ENCODE assay signal across 8 mouse cellular contexts in genomic region chr12:76837844-76838650, GRCm38 (mm10). TPM values are rescaled to one million over a fixed set of nuclear protein-coding genes. Genes with fewer than 3 reads are reported as not detected.
A peak's percentile ranks its signal among the peaks of the same experiment; 100 is the strongest.
DNase-seq lines count a peak whose midpoint lies in the region; ATAC-seq and TF ChIP-seq lines count a peak whose summit lies in the region.

No protein-coding gene starts in this region.

- H3K4me3 ChIP-seq in heart, embryonic 13.5 days = peak overlapping the region; percentile 85
- H3K4me3 ChIP-seq in G1E (ENCODE audit: low read depth, low read length) = peak overlapping the region; percentile 74
- peak overlapping the region; percentile 72 for H3K4me3 ChIP-seq in hindbrain, embryonic 10.5 days
- peak overlapping the region; percentile 73 for H3K4me3 ChIP-seq in midbrain, embryonic 10.5 days

- no peaks in the 10 kb centered on the region for H3K9me3 ChIP-seq in heart, embryonic 13.5 days
- no peaks in the 10 kb centered on the region for H3K9me3 ChIP-seq in G1E (replicated peaks)
- H3K9me3 ChIP-seq in hindbrain, embryonic 10.5 days = no peaks in the 10 kb centered on the region
- no peaks in the 10 kb centered on the region for H3K9me3 ChIP-seq in midbrain, embryonic 10.5 days (replicated peaks)

- H3K4me1 ChIP-seq in heart, embryonic 13.5 days = peaks cover 13% of the 10 kb centered on the region
- H3K4me1 ChIP-seq in G1E (ENCODE audit: insufficient read depth, low read depth, low read length) = peaks cover 20% of the 10 kb centered on the region
- peaks cover 10% of the 10 kb centered on the region for H3K4me1 ChIP-seq in hindbrain, embryonic 10.5 days (replicated peaks)
- H3K4me1 ChIP-seq in midbrain, embryonic 10.5 days = peaks cover 10% of the 10 kb centered on the region

- peaks cover 11% of the 10 kb centered on the region; the same call in 1 of the 2 replicates for H3K27me3 ChIP-seq in heart, embryonic 13.5 days (replicated peaks)
- peaks cover 16% of the 10 kb centered on the region for H3K27me3 ChIP-seq in G1E (ENCODE audit: insufficient read depth, low read length)
- no peaks in the 10 kb centered on the region; the same call in 1 of the 2 replicates for H3K27me3 ChIP-seq in hindbrain, embryonic 10.5 days (ENCODE audit: insufficient read depth, poor library complexity, severe bottlenecking)
- no peaks in the 10 kb centered on the region for H3K27me3 ChIP-seq in midbrain, embryonic 10.5 days (ENCODE audit: low read depth, poor library complexity, severe bottlenecking)

- no peak for ATAC-seq in heart, embryonic 13.5 days (ENCODE audit: extremely low read depth, insufficient number of reproducible peaks, low FRiP score, low TSS enrichment)
- no peak for ATAC-seq in G1E (ENCODE audit: extremely low read depth, insufficient number of reproducible peaks, low FRiP score, poor library complexity, severe bottlenecking)

- peak overlapping the region; percentile 72; the same call in 1 of the 2 replicates for H3K27ac ChIP-seq in heart, embryonic 13.5 days (replicated peaks)
- peak overlapping the region; percentile 90 for H3K27ac ChIP-seq in hindbrain, embryonic 10.5 days
- H3K27ac ChIP-seq in midbrain, embryonic 10.5 days (replicated peaks) = peak overlapping the region; percentile 87

- H3K36me3 ChIP-seq in heart, embryonic 13.5 days = peaks cover 5% of the 10 kb centered on the region
- peaks cover 33% of the 10 kb centered on the region for H3K36me3 ChIP-seq in G1E (replicated peaks)
- H3K36me3 ChIP-seq in hindbrain, embryonic 10.5 days = peaks cover 3% of the 10 kb centered on the region; the same call in 1 of the 2 replicates
- 0 out of 2 replicates have a peak, but pooled peaks cover 2% of the 10 kb centered on the region for H3K36me3 ChIP-seq in midbrain, embryonic 10.5 days

- peak overlapping the region; percentile 84 for H3K4me2 ChIP-seq in heart, embryonic 13.5 days

- no peak for DNase-seq in heart, adult 18-20 months
- DNase-seq in G1E (ENCODE audit: low spot score) = peak; percentile 30
- no peak for DNase-seq in hindbrain, embryonic 10.5 days (ENCODE audit: low spot score)
- no peak for DNase-seq in midbrain, embryonic 10.5 days (ENCODE audit: low spot score)
- DNase-seq in thymus, postnatal 14 days = no peak
- no peak for DNase-seq in frontal cortex, postnatal 14 days (ENCODE audit: low spot score in 2 of 2)
- no peak for DNase-seq in thymus, postnatal 25 days

- H3K9ac ChIP-seq in heart, embryonic 13.5 days = peak overlapping the region; percentile 91

- 10% methylated on average over 21 of the region's 21 CpGs for WGBS in heart, embryonic 13.5 days
- 15% methylated on average over 21 of the region's 21 CpGs for WGBS in hindbrain, embryonic 10.5 days
- 14% methylated on average over 21 of the region's 21 CpGs for WGBS in midbrain, embryonic 10.5 days

- no peak for TF ChIP-seq CTCF in G1E (IDR thresholded peaks at IDR 0.05; ENCODE audit: low read depth, low read length)

RNA-seq across cellular contexts. Expression of gene Rab15, which starts 15.3 kb away (rescaled TPM):
- 3.8 and 4.1 TPM in 2 replicates for polyA plus RNA-seq in heart, embryonic 13.5 days (2015; fragmentation: Nextera tagmentation; extraction: Ambion mirVana)
- under 1 TPM; 0.42 to 0.62 TPM for total RNA-seq in heart, adult 18-20 months (2021)
- total RNA-seq in G1E (2014; fragmentation: Nextera tagmentation) (not detected in 2 replicates), G1E (2017) (0.17 and 0.44 TPM in 2 replicates)
- not detected in 2 replicates for polyA plus RNA-seq in G1E (2012)
- polyA plus RNA-seq in hindbrain, embryonic 10.5 days (2016; fragmentation: Nextera tagmentation; extraction: Ambion mirVana) = 21.3 and 23.8 TPM in 2 replicates
- polyA plus RNA-seq in midbrain, embryonic 10.5 days (2016; fragmentation: Nextera tagmentation; extraction: Ambion mirVana) = 14.5 and 14.6 TPM in 2 replicates

RNA-seq across cellular contexts. Expression of gene Gpx2, which starts 42.7 kb away (rescaled TPM):
- 0.72 and 1.7 TPM in 2 replicates for polyA plus RNA-seq in heart, embryonic 13.5 days (2015; fragmentation: Nextera tagmentation; extraction: Ambion mirVana)
- total RNA-seq in heart, adult 18-20 months (2021) = under 1 TPM in 1 of 2 experiments, not detected in 1; 0.80 TPM
- not detected in 2 replicates for total RNA-seq in G1E (2014; fragmentation: Nextera tagmentation)
- total RNA-seq in G1E (2017) = 0.12 and 0.22 TPM in 2 replicates
- polyA plus RNA-seq in G1E (2012) = not detected in 2 replicates
- polyA plus RNA-seq in hindbrain, embryonic 10.5 days (2016; fragmentation: Nextera tagmentation; extraction: Ambion mirVana) = 0.49 TPM in 1 of 2 replicates, not detected in the other
- polyA plus RNA-seq in midbrain, embryonic 10.5 days (2016; fragmentation: Nextera tagmentation; extraction: Ambion mirVana) = not detected in 2 replicates
